Mouse (Mus musculus): ENCODE measurements around the gene Btg2.

- no peak for TF ChIP-seq POLR2A (IDR thresholded peaks at IDR 0.05; ENCODE audit: borderline replicate concordance, insufficient read depth, low read length)
- TF ChIP-seq CTCF (IDR thresholded peaks at IDR 0.05; ENCODE audit: borderline replicate concordance, insufficient read depth, low read depth, low read length), result no peak
Measured at GRCm38 (mm10) chr1:134105764-134106430, 27.0 kb upstream of the Btg2 start.

All from cerebellum, adult 2 months (tissue).